Mouse (Mus musculus): ENCODE results near the gene Lrp8. TPM values are rescaled to one million over a fixed set of nuclear protein-coding genes. Genes with fewer than 3 reads are reported as not detected.

The Lrp8 gene
- total and polyA plus RNA-seq, 3 experiments = 6.4 to 21.1 (median 14.2) TPM

- Histone ChIP-seq H3K27me3 (replicated peaks) (no peaks in the 10 kb centered on the region), H3K79me2 (replicated peaks; ENCODE audit: control insufficient read depth, extremely low read depth, insufficient read depth, poor library complexity, severe bottlenecking) (no peaks in the 10 kb centered on the region), H3K9me3 (replicated peaks; ENCODE audit: low read length) (no peaks in the 10 kb centered on the region), H3K4me3 (replicated peaks in 1 of 3; ENCODE audit: low read depth in 2 of 3, low read length in 2 of 3, poor library complexity in 1 of 3) (no peak overlapping the region), H3K36me3 (replicated peaks in 1 of 2; ENCODE audit: control insufficient read depth in 1 of 2, insufficient read depth in 1 of 2, low read length in 1 of 2) (peaks cover 5 to 90% of the 10 kb centered on the region in 2 experiments), H3K4me1 (ENCODE audit: control insufficient read depth in 1 of 2, insufficient read depth in 2 of 2) (peaks cover 0 to 29% of the 10 kb centered on the region in 2 experiments; a peak in 2 of 4 replicates), H3K9ac (ENCODE audit: insufficient read depth, low read depth) (no peak overlapping the region), H3K4me2 (ENCODE audit: insufficient read depth, low read depth, poor library complexity, severe bottlenecking) (no peak overlapping the region), H3K27ac (ENCODE audit: insufficient read depth, low read depth) (no peak overlapping the region)
- dilution Hi-C loops (cut with MboI; ENCODE audit: extremely low pct_ligation_motif_present, extremely low pct_unique_long_range_greater_than_20kb, low sequenced_read_pairs) (no loop called here), in situ Hi-C loops (cut with MboI; ENCODE audit: low pct_ligation_motif_present, low pct_unique_long_range_greater_than_20kb, low sequenced_read_pairs) (loop anchor here (25.0 kb wide), 1 partner anchor 419 kb away; no protein-coding TSS in a partner anchor)
- DNase-seq (ENCODE audit: extremely low read depth) = no peak
- TF ChIP-seq UBTF (IDR thresholded peaks at IDR 0.05; ENCODE audit: low read depth, low read length) (no peak), E2F4 (IDR thresholded peaks at IDR 0.05; ENCODE audit: insufficient replicate concordance, low read depth, low read length) (no peak), RCOR1 (conservative IDR thresholded peaks at IDR 0.05; ENCODE audit: low read depth, low read length) (no peak), MAX (IDR thresholded peaks at IDR 0.05; ENCODE audit: low read length) (no peak)
Observed at GRCm38 (mm10) chr4:107831678-107832077, 29.6 kb downstream of the Lrp8 start.

GRCm38 (mm10) chr4:107833525-107833924, 31.5 kb downstream of the Lrp8 start:
- Histone ChIP-seq H3K4me1 (ENCODE audit: control insufficient read depth in 1 of 2, insufficient read depth in 2 of 2) (peaks cover 0 to 45% of the 10 kb centered on the region in 2 experiments; a peak in 2 of 4 replicates), H3K4me3 (replicated peaks in 1 of 3; ENCODE audit: low read depth in 2 of 3, low read length in 2 of 3, poor library complexity in 1 of 3) (no peak overlapping the region), H3K27me3 (replicated peaks) (no peaks in the 10 kb centered on the region), H3K9ac (ENCODE audit: insufficient read depth, low read depth) (no peak overlapping the region), H3K27ac (ENCODE audit: insufficient read depth, low read depth) (no peak overlapping the region), H3K36me3 (replicated peaks in 1 of 2; ENCODE audit: control insufficient read depth in 1 of 2, insufficient read depth in 1 of 2, low read length in 1 of 2) (peaks cover 5 to 91% of the 10 kb centered on the region in 2 experiments), H3K4me2 (ENCODE audit: insufficient read depth, low read depth, poor library complexity, severe bottlenecking) (no peak overlapping the region), H3K79me2 (replicated peaks; ENCODE audit: control insufficient read depth, extremely low read depth, insufficient read depth, poor library complexity, severe bottlenecking) (no peaks in the 10 kb centered on the region), H3K9me3 (replicated peaks; ENCODE audit: low read length) (no peaks in the 10 kb centered on the region)
- TF ChIP-seq MEF2A (IDR thresholded peaks at IDR 0.05; ENCODE audit: borderline replicate concordance, low read depth, low read length) = no peak
- no peak for TF ChIP-seq POLR2A (IDR thresholded peaks at IDR 0.05; ENCODE audit: low read depth, low read length)
- TF ChIP-seq BHLHE40 (IDR thresholded peaks at IDR 0.05; ENCODE audit: low read depth, low read length) = no peak
- TF ChIP-seq GABPA (IDR thresholded peaks at IDR 0.05; ENCODE audit: insufficient replicate concordance, low read depth, low read length) = no peak
- no peak for TF ChIP-seq ZC3H11A (IDR thresholded peaks at IDR 0.05; ENCODE audit: low read depth, low read length)
- TF ChIP-seq CHD2 (IDR thresholded peaks at IDR 0.05; ENCODE audit: low read length) = no peak
- no peak for TF ChIP-seq ZNF384 (IDR thresholded peaks at IDR 0.05; ENCODE audit: low read depth, low read length)
- TF ChIP-seq RAD21 (IDR thresholded peaks at IDR 0.05; ENCODE audit: low read depth, low read length) = no peak
- TF ChIP-seq SIN3A (IDR thresholded peaks at IDR 0.05; ENCODE audit: low read length) = no peak
- TF ChIP-seq POLR2AphosphoS2 (IDR thresholded peaks at IDR 0.05; ENCODE audit: low read depth, low read length) = no peak
- no peak for TF ChIP-seq JUN (IDR thresholded peaks at IDR 0.05; ENCODE audit: insufficient read depth, low read depth, low read length)
- no peak for TF ChIP-seq MAFK (IDR thresholded peaks at IDR 0.05; ENCODE audit: insufficient replicate concordance, low read length)
- TF ChIP-seq MAZ (IDR thresholded peaks at IDR 0.05; ENCODE audit: low read depth, low read length) = no peak
- no peak for TF ChIP-seq SMC3 (IDR thresholded peaks at IDR 0.05; ENCODE audit: low read depth, low read length)
- no peak for TF ChIP-seq USF1 (IDR thresholded peaks at IDR 0.05; ENCODE audit: low read depth, low read length)
- TF ChIP-seq ZKSCAN1 (IDR thresholded peaks at IDR 0.05; ENCODE audit: borderline replicate concordance, low read depth, low read length) = no peak
- no peak for TF ChIP-seq EP300 (IDR thresholded peaks at IDR 0.05; ENCODE audit: low read length)
- TF ChIP-seq MAX (IDR thresholded peaks at IDR 0.05; ENCODE audit: low read length) = no peak
- dilution Hi-C loops (cut with MboI; ENCODE audit: extremely low pct_ligation_motif_present, extremely low pct_unique_long_range_greater_than_20kb, low sequenced_read_pairs) (no loop called here), in situ Hi-C loops (cut with MboI; ENCODE audit: low pct_ligation_motif_present, low pct_unique_long_range_greater_than_20kb, low sequenced_read_pairs) (loop anchor here (25.0 kb wide), 1 partner anchor 421 kb away; no protein-coding TSS in a partner anchor)
- DNase-seq (ENCODE audit: extremely low read depth) = no peak
